Mouse (Mus musculus) gastrocnemius, adult 18-20 months (tissue): ENCODE data around the gene Pilrb2. TPM values are rescaled to one million over a fixed set of nuclear protein-coding genes. Genes with fewer than 3 reads are reported as not detected.
"Not testable (repeated sequence)": the region's sequence is repeated elsewhere in the genome, so short reads cannot be mapped to it uniquely, and the experiment has no call there.

Experiments used
- DNase-seq: peaks from one replicate; pipeline ENCODE4 v3.0.0; 2021; ENCODE audit warnings: low spot score
- long read RNA-seq, 2 experiments: library from polyadenylated mRNA; stranded (forward); transcript quantifications; one replicate each; pipeline ENCODE4 v2.0.0; 2021
- total RNA-seq, 2 experiments: library from RNA; stranded (reverse); gene quantifications; 2 replicates each; pipeline ENCODE4 v1.2.3; 2021

Gene Pilrb2
- total RNA-seq: not detected
- long read RNA-seq, experiment 1: 0 reads
- long read RNA-seq, experiment 2: 0 reads

DNA sequence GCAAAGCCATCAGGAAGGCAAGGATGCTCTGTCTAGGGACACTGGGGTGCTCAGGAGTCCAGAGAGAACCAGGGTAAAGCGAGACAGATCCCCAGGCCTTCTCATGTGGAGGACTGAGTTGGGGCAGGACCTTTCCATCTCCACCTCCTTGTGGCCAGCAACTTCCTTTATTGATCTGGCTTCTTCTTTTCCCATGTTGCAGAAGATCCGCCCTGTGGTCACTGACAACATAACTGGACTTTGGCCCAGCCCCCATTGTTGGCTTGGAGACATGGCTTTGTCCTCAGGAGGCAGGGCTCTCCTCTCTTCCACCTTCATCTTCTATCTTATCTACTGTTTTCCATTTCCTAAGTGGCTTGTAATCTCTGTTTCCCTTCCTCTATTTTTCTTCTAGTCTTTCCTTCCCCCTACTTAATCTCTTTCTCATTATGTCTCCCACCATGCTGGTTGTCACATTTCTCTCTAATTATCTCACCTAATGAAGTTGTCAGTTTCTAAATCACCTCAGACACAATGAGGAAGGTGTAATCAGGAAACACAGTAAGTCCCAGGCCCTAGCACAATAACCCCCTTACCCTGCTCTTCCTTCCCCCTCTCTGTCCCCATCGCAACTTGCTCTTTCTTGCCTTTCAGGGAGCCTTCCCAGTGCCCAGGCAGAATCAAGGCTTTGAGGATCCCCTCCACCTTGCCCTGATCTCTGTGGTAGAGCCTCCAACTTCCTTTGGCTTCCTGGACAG is at the start of gene Pilrb2:
Gene Pilrb2 (minus strand): TSS at position 172 of the 737 bp plus-strand sequence.
- DNase-seq: not testable (repeated sequence)

DNA sequence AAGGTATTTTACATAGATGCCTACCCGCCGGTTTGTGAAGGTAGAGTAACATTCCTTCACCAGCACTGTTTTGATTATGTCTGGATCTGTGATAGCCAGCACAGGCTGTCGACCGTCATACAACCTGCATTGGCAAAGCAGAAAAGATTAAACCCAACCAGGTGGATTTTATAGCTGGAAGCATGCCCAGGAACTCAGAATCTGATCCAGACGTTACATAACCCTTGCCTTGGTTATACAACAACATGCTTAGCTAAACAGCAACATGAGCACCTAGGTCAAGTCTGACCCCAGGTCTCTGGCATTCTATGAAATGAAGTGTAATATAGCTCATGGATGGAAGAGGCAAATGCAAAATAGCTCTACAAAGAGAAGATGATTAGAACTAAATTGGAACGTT is 43.9 kb upstream of the Pilrb2 start:
- DNase-seq: no peak

DNA sequence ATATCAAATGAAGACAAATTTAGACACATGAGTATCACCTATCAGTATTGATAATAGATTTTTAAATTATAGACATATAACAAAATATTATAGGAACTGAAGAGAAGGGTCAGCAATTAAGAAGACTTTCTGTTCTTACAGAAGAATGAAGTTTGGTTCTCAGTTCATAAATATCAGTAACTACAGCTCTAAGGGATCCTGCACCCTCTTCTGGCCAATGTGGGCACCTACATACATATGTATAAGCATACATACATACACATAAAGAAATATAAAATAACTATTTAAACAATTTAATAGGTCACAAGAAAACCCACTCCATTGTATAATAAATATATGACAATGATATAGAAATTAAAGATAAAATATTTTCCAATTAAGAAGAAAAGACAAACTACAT is 42.9 kb upstream of the Pilrb2 start:
- DNase-seq: no peak

DNA sequence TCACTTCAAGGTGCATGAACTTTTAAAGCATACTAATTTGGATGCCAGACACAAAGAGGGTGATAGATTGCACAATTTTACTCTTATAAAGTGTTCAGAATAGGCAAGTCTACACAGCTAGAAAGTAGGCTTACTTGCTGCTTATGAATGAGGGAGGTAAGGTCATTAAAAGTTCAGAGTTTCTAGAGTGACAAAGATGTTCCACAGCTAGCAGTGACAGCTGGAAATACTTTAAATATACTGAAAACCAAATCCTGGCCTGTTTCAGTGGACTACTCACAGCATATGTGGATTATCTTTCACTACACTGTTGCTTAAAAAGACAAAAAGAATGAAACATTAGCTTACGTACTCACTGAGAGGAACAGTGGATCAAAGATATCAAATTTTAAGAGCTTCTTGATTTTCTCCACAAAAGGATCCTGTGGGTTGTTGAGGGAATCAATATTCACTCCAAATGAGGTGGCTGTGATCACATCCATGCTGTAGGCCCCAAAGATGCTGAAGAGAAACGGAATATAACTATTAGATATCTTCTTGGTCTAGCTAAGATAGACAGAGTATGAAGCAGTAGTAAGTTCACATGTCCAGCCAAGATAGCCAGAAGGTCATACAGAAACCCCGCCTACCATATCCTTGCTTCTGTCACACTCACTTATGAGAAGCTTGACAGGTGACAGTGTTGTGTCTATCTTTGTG is 38.1 kb upstream of the Pilrb2 start:
- no peak for DNase-seq

DNA sequence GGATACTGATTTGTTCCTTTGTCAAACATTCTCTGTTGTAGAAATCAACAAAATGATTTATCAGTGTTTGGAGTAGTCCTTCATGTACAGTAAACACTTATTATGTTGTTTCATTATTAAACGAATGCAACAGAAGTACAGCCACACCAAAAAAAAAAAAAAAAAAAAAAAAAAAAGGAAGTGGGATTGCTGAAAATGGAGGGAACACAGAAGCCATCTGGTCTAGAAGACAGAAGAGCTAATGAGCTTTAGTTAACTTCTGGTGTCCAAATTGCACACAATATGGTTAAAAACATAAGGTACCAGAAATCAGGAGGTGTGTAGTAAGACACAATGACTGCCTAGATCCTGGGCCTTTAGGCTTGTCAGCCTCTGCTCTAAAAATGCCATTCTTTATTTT is 26.2 kb upstream of the Pilrb2 start:
- DNase-seq: no peak

DNA sequence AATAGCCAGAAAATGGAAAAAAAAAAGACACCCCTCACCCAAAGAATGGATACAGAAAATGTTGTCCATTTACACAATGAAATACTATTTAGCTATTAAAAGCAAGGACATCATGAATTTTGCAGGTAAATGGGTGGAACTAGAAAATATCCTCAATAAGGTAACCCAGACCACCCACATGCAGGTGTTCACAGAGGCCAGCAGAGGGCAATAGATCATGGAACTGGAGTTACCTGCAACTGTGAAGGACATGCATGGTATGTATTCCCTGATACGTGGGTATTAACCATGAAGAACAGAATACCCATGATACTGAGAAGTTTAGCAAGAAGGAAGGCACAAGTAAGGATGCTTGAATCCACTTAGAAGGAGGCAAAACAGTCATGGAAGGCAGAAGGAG is 21.3 kb upstream of the Pilrb2 start:
- no peak for DNase-seq

DNA sequence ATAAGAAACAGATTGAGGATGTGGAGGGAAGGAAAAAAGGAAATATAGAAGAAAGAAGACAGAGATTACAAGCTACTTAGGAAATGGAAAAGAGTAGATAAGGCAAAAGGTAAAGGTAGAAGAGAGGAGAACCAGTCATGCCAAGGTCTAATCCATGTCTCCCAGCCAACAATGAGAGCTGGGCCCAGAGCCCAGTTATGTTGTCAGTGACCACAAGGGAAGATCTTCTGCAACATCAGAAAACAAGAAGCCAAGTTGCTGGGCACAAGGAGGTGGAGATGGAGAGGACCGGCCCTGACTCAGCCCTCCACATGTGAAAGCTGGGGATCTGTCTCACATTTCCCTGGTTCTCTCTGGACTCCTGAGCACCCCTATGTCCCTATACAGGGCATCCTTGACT is 16.1 kb upstream of the Pilrb2 start:
- no peak for DNase-seq

DNA sequence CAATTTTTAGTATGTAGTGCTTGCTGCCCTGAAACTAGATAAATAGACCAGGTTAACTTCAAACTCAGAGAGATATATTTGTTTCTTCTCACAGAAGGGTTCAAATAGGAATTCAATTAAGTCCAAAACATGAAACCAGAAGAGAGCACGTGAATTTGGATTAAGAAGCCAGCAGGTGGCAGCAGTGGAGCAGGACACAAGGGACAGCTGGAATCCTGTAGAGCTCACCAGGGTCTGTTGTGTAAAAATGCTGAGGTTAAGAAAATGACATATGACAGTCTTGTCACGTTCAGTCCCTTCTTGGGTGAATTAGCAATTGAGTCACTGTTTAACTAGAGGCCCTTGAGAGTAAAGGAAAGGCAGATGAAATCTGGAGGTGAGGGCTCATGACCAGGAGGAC is 14.3 kb upstream of the Pilrb2 start:
- DNase-seq: peak; percentile 12

DNA sequence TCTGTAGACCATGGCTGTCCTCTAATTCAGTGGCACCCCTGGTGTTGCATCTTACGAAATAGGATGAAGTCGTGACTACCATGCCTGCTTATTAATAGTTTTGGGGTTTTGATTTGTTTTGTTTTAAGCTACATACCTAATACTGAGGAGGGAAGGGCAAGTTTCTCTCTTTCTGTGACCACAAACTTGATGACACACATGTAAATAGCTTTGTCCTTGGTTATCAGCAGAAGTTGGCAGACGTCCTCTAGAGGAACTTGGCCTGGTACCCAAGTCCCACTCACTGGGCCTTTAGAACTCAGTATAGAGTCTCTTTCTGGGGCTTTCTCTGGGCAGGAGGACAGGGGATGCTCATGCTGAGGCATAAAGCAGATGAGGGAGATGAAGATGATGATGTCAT is 11.7 kb upstream of the Pilrb2 start:
- DNase-seq: no peak

DNA sequence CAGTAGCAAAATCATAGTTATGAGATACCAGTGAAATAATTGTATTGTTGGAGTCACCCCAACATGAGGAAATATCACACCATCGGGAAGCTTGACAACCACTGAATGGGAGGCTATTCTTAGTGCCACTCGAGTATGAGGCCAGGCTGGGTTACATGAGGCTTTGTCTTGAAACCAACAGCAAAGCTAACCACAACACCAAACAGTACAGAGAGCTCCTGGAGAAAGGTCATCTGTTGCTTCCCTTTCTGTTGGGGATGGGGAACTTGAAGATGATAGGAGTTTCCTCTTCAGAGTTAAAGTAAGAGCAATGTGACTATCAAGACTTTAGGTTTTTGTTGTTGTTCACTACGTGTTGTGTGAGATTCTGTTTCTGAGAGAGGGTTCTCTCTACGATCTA is 11.3 kb upstream of the Pilrb2 start:
- DNase-seq: no peak

DNA sequence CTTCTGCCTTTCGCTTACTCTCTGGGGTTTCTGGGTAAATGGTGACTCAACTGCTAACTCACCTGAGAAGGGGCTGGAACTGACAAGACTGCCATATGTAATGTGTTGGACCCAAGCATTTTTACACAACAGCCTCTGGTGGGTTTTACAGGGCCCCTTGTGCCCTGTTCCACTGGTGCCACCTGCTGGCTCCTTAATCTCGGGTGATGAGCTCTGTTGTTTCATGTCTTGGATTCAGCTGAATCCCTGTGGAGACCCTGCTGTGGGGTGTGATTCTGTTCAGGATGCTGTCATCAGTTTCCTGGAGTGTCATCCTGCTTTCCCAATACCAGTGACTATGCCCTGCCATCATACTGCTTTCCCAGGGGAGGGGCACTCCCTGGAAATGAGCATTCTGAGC is 6.2 kb upstream of the Pilrb2 start:
- no peak for DNase-seq

DNA sequence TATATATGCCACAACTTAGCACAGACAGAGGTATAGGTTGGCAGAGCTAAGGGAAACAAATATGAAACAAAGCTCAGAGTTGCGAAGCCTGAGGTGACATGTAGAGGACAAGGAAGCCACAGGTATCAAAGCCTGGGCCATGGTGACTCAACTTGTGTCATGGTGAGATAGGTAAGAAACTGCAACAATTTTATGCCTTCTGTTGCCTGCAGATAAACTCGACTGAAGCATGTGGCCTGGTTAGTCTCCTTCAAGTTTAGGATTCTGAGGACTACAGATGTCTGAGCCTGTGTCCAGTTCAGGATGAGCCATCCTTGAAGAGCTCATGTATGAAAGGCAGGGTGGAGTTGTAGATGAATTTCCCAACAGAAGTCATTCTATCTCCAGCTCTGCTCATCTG is 3.4 kb upstream of the Pilrb2 start:
- DNase-seq: no peak

DNA sequence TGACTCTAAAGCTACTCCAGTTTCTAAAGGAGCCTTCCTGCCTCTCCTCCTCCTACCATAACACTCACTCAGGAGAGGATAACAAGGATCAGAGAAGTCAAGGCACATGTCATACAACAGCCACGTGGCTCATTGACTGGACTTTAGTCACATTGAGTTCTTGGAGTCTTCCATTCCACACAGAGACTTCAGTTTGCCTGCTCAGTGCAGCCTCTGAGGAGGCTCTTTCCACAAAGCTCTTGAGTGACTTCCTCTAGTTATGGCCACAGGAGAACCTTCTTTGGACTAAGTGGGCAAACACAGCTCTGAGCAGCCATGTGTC is 727 bp upstream of the Pilrb2 start:
- not testable (repeated sequence) for DNase-seq

DNA sequence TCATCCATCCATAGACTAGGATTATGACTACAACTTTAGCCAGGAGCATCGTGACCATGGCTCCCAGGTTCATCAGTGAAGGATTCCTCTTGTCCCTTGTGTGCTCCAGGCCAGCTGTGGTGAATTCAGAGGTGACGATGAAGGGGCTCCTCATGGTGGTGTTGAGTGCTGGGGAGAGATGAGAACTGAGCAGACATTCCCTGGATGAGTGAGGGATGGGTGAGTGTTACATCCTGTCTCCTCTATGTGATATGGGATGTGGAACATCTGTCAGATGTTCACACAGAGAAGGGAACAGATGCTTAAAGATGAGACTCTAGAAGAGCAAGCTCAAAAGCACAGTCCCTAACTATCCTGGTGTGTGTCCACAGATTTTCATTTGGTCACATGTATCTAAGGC is 3.0 kb downstream of the Pilrb2 start:
- not testable (repeated sequence) for DNase-seq

DNA sequence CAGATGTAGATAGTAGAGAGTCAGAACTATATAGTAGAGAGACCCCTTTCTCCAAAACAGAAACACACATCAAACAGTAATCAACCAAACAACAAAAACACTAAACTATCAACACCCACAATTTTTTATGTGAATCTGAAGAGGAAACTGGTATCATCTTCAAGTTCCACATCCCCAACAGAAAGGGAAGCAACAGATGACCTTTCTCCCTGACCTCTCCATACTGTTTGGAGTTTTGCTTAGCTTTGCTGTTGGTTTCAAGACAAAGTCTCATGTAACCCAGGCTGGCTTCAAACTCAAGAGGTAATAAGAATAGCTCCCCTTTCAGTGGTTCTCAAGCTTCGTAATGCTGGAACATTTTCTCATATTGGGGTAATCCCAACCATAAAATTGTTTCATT is 7.6 kb downstream of the Pilrb2 start:
- not testable (repeated sequence) for DNase-seq

DNA sequence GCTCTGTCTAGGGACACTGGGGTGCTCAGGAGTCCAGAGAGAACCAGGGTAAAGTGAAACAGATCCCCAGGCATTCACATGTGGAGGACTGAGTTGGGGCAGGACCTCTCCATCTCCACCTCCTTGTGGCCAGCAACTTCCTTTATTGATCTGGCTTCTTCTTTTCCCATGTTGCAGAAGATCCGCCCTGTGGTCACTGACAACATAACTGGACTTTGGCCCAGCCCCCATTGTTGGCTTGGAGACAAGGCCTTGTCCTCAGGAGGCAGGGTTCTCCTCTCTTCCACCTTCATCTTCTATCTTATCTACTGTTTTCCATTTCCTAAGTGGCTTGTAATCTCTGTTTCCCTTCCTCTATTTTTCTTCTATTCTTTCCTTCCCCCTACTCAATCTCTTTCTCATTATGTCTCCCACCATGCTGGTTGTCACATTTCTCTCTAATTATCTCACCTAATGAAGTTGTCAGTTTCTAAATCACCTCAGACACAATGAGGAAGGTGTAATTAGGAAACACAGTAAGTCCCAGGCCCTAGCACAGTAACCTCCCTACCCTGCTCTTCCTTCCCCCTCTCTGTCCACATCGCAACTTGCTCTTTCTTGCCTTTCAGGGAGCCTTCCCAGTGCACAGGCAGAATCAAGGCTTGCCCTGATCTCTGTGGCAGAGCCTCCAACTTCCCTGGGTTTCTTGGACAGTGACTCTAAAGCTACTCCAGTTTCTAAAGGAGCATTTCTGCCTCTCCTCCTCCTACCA is 13.5 kb downstream of the Pilrb2 start, which contains the start of gene Pilrb1:
Gene Pilrb1 (minus strand): TSS at position 147 of the 751 bp plus-strand sequence.
- DNase-seq: not testable (repeated sequence)

DNA sequence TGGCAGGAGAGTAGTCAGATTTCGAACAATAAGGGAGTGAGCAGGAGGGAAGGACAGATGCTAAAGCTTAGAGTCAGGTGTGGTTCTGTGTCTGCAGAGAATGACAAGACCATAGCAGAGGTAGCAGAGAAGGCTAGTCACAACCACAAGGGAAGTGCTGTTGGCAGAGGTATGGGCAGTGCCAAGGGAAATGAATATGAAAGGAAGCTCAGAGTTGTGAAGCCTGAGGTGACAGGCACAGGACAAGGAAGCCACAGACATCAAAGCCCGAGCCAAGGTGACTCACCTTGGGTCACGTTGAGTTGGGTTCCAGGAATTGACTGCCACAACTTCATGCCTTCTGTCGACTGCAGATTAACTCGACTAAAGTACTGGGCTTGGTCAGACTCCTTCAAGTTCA is 14.7 kb downstream of the Pilrb2 start:
- DNase-seq: not testable (repeated sequence)

DNA sequence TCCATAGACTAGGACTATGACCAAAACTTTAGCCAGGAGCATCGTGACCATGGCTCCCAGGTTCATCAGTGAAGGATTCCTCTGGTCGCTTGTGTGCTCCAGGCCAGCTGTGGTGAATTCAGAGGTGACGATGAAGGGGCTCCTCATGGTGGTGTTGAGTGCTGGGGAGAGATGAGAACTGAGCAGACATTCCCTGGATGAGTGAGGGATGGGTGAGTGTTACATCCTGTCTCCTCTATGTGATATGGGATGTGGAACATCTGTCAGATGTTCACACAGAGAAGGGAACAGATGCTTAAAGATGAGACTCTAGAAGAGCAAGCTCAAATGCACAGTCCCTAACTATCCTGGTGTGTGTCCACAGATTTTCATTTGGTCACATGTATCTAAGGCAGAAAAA is 16.7 kb downstream of the Pilrb2 start:
- DNase-seq: not testable (repeated sequence)

DNA sequence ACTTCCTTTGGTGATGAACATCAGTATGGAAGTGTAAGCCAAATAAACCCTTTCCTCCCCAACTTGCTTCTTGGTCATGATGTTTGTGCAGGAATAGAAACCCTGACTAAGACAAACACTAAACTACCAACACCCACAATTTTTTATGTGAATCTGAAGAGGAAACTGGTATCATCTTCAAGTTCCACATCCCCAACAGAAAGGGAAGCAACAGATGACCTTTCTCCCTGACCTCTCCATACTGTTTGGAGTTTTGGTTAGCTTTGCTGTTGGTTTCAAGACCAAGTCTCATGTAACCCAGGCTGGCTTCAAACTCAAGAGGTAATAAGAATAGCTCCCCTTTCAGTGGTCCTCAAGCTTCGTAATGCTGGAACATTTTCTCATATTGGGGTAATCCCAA is 21.3 kb downstream of the Pilrb2 start:
- DNase-seq: not testable (repeated sequence)

DNA sequence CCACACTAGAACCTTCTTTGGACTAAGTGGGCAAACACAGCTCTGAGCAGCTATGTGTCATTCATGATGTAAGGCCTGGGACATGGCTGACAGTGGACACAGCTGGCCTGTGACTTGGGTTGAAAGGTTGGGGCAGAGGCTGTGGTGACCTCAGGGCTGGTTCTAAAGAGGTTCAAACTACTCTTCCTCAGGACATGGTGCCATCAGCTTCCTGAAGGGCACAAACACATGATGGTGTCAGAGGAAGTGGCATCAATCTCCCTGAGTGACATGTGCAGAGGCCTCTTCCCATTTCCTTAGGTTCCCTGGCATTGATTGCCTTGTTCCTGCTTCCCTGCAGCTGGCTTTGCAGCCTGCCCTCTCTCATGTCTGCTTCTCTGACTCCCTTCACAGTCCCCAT is 34.5 kb downstream of the Pilrb2 start:
- DNase-seq: not testable (repeated sequence)

DNA sequence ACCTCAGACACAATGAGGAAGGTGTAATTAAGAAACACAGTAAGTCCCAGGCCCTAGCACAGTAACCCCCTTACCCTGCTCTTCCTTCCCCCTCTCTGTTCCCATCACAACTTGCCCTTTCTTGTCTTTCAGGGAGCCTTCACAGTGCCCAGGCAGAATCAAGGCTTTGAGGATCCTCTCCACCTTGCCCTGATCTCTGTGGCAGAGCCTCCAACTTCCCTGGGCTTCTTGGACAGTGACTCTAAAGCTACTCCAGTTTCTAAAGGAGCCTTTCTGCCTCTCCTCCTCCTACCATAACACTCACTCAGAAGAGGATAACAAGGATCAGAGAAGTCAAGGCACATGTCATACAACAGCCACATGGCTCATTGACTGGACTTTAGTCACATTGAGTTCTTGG is 35.0 kb downstream of the Pilrb2 start:
- DNase-seq: no peak

DNA sequence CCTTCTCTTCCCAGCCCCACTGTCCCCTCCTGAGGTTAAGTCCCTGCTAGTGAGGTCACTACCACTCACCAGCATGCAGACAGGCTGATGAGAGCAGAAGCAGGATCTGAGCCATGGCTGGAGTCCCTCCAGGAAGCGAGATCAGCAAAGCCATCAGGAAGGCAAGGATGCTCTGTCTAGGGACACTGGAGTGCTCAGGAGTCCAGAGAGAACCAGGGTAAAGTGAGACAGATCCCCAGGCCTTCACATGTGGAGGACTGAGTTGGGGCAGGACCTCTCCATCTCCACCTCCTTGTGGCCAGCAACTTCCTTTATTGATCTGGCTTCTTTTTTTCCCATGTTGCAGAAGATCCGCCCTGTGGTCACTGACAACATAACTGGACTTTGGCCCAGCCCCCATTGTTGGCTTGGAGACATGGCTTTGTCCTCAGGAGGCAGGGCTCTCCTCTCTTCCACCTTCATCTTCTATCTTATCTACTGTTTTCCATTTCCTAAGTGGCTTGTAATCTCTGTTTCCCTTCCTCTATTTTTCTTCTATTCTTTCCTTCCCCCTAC is 35.6 kb downstream of the Pilrb2 start, which contains the start of gene Pilra:
Gene Pilra (minus strand): TSS at position 316 of the 555 bp plus-strand sequence.
- not testable (repeated sequence) for DNase-seq
